Mouse (Mus musculus): ENCODE measurements around the gene Resp18.

DNA sequence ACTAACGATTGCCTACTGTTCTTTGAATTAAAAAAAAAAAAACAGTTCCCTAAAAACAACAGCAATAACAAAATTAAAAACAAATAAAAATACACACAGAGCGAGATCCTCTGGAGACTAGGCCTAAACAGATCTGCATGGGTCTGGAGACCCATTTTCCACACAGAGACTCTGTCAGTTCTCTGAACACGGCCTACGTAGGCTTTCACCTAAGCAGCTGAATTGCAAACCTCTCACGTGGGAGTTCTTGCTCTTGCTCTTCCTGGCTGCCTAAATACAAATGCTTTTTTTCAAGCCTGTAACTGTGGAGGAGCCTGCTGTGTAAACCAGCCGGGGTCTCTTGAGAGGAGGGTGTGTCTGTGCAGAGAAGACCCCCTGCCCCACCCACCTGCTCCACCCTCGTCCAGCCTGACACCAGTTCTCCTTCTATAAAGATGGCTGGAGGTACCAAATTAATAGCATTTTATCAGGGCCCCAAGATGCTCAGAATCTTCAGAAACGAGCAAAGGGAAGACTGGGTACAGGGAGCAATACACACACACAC, 11.7 kb upstream of the Resp18 start:
- TF ChIP-seq POLR2A (IDR thresholded peaks at IDR 0.05; ENCODE audit: low read depth, low read length) (no peak), CTCF (conservative IDR thresholded peaks at IDR 0.05; ENCODE audit: insufficient read depth, insufficient read length, low read depth, low read length) (no peak)
